Mouse (Mus musculus) intestine, postnatal 0 days (tissue): ENCODE measurements around the gene Uggt2. TPM values are rescaled to one million over a fixed set of nuclear protein-coding genes. Genes with fewer than 3 reads are reported as not detected.

Experiments
- ATAC-seq: fragments of 200-750 bp; cut with Nextera tagmentation; 2 replicates; pipeline ENCODE4 v1.8.0; 2017; ENCODE audit warnings: mild to moderate bottlenecking, moderate TSS enrichment, moderate library complexity
- H3K27ac ChIP-seq: fragments of 300-500 bp; sonication (generic); 2 replicates; pipeline ENCODE4 v1.5.1; 2014; ENCODE audit warnings: mild to moderate bottlenecking, low read depth, low read length, moderate library complexity
- H3K27me3 ChIP-seq: fragments of 300-500 bp; sonication (generic); replicated peaks from 2 replicates; pipeline ENCODE4 v1.6.1; 2014; ENCODE audit warnings: low read length, mixed read lengths; ENCODE audit not compliant: control insufficient read depth, insufficient read depth
- H3K36me3 ChIP-seq: fragments of 300-500 bp; sonication (generic); 2 replicates; pipeline ENCODE4 v1.6.1; 2014; ENCODE audit warnings: mild to moderate bottlenecking, moderate library complexity; ENCODE audit not compliant: control insufficient read depth, insufficient read depth
- H3K4me1 ChIP-seq: fragments of 300-500 bp; sonication (generic); replicated peaks from 2 replicates; pipeline ENCODE4 v1.6.1; 2014; ENCODE audit warnings: antibody characterized with exemption, low read length, mixed read lengths; ENCODE audit not compliant: control insufficient read depth, insufficient read depth
- H3K4me2 ChIP-seq: fragments of 300-500 bp; sonication (generic); replicated peaks from 2 replicates; pipeline ENCODE4 v1.6.1; 2014; ENCODE audit warnings: low read depth, mild to moderate bottlenecking, moderate library complexity
- H3K4me3 ChIP-seq: fragments of 300-500 bp; sonication (generic); 2 replicates; pipeline ENCODE4 v1.5.1; 2014; ENCODE audit warnings: low read depth, low read length
- H3K9ac ChIP-seq: fragments of 300-500 bp; sonication (generic); 2 replicates; pipeline ENCODE4 v1.6.1; 2014; ENCODE audit warnings: mild to moderate bottlenecking, low read depth, low read length
- H3K9me3 ChIP-seq: fragments of 300-500 bp; sonication (generic); 2 replicates; pipeline ENCODE4 v1.6.1; 2016; ENCODE audit warnings: mixed run types; ENCODE audit not compliant: control insufficient read depth
- CTCF ChIP-seq: sonication (generic); IDR thresholded peaks from 2 replicates; pipeline ENCODE4 v1.5.1; 2016; ENCODE audit warnings: low read depth, mild to moderate bottlenecking, control low read depth, antibody characterized with exemption, moderate library complexity
- WGBS: fragments of 180-500 bp; shearing (Covaris S2); extraction: QIAGEN DNeasy Blood & Tissue Kit; methylation state at CpG from one replicate; pipeline ENCODE4 v1.1.7; 2014; 5-methylcytosine and 5-hydroxymethylcytosine counted together
- polyA plus RNA-seq: library from polyadenylated mRNA; unstranded; fragments of >200 nt; fragmentation: Nextera tagmentation; extraction: Ambion mirVana; gene quantifications from 2 replicates; pipeline ENCODE4 v1.2.1, GENCODE M21; 2015

The Uggt2 gene
- polyA plus RNA-seq: 1.6 and 2.1 TPM in 2 replicates

GRCm38 (mm10) chr14:119098851-119099569 is at the start of gene Uggt2:
Gene Uggt2, minus strand, starts transcription at chr14:119099430.
- peak within 1 kb of the TSS; percentile 65 for H3K4me3 ChIP-seq
- peak; percentile 79 for TF ChIP-seq CTCF
- no peaks in the 10 kb centered on the region for H3K27me3 ChIP-seq
- H3K4me2 ChIP-seq: peak within 1 kb of the TSS; percentile 97
- under 1% methylated on average over 69 of the region's 72 CpGs for WGBS
- no peaks in the 10 kb centered on the region for H3K36me3 ChIP-seq
- no peaks in the 10 kb centered on the region for H3K4me1 ChIP-seq
- H3K27ac ChIP-seq: no peak within 1 kb of the TSS
- no peaks in the 10 kb centered on the region for H3K9me3 ChIP-seq
- ATAC-seq: peak; percentile 85
- H3K9ac ChIP-seq: peak within 1 kb of the TSS; percentile 51

- no peak overlapping the region for H3K9ac ChIP-seq
- no peaks in the 10 kb centered on the region for H3K9me3 ChIP-seq
- peaks cover 43% of the 10 kb centered on the region for H3K27me3 ChIP-seq
- no peaks in the 10 kb centered on the region for H3K36me3 ChIP-seq
- TF ChIP-seq CTCF: no peak
- 48% methylated on average over 9 of the region's 9 CpGs for WGBS
- H3K4me2 ChIP-seq: peak overlapping the region; percentile 97
- no peak for ATAC-seq
- H3K27ac ChIP-seq: no peak overlapping the region
- H3K4me1 ChIP-seq: 0 out of 2 replicates have a peak, but pooled peaks cover 5% of the 10 kb centered on the region
- no peak overlapping the region; the same call in 1 of the 2 replicates for H3K4me3 ChIP-seq
Measured at GRCm38 (mm10) chr14:119139381-119139950, 40.2 kb upstream of the Uggt2 start.

GRCm38 (mm10) chr14:119138786-119139100 is 39.5 kb upstream of the Uggt2 start:
- H3K9ac ChIP-seq: no peak overlapping the region
- H3K4me3 ChIP-seq: peak overlapping the region; percentile 64
- H3K4me1 ChIP-seq: 0 out of 2 replicates have a peak, but pooled peaks cover 5% of the 10 kb centered on the region
- WGBS: under 1% methylated on average over 20 of the region's 20 CpGs
- peaks cover 43% of the 10 kb centered on the region for H3K27me3 ChIP-seq
- no peak for ATAC-seq
- no peak overlapping the region for H3K27ac ChIP-seq
- H3K36me3 ChIP-seq: no peaks in the 10 kb centered on the region
- H3K9me3 ChIP-seq: no peaks in the 10 kb centered on the region
- H3K4me2 ChIP-seq: peak overlapping the region; percentile 97
- TF ChIP-seq CTCF: no peak

GRCm38 (mm10) chr14:119137906-119138785 is 38.9 kb upstream of the Uggt2 start, which contains the start of gene Hs6st3:
Gene Hs6st3, plus strand, starts transcription at chr14:119138341.
- WGBS: under 1% methylated on average over 82 of the region's 100 CpGs
- no peak within 1 kb of the TSS for H3K9ac ChIP-seq
- H3K36me3 ChIP-seq: no peaks in the 10 kb centered on the region
- H3K4me2 ChIP-seq: peak within 1 kb of the TSS; percentile 97
- no peak within 1 kb of the TSS for H3K27ac ChIP-seq
- H3K4me3 ChIP-seq: peak within 1 kb of the TSS; percentile 64
- TF ChIP-seq CTCF: no peak
- no peaks in the 10 kb centered on the region for H3K9me3 ChIP-seq
- H3K27me3 ChIP-seq: peaks cover 43% of the 10 kb centered on the region
- 0 out of 2 replicates have a peak, but pooled peaks cover 5% of the 10 kb centered on the region for H3K4me1 ChIP-seq
- ATAC-seq: peak; percentile 28; the same call in 1 of the 2 replicates

- H3K27ac ChIP-seq: no peak overlapping the region
- H3K9ac ChIP-seq: no peak overlapping the region
- 0 out of 2 replicates have a peak, but pooled peaks cover 5% of the 10 kb centered on the region for H3K4me1 ChIP-seq
- H3K9me3 ChIP-seq: no peaks in the 10 kb centered on the region
- peak; percentile 64 for ATAC-seq
- no peaks in the 10 kb centered on the region for H3K36me3 ChIP-seq
- peak; percentile 56 for TF ChIP-seq CTCF
- WGBS: under 1% methylated on average over 38 of the region's 38 CpGs
- peaks cover 43% of the 10 kb centered on the region for H3K27me3 ChIP-seq
- peak overlapping the region; percentile 64 for H3K4me3 ChIP-seq
- peak overlapping the region; percentile 97 for H3K4me2 ChIP-seq
Measured at GRCm38 (mm10) chr14:119137512-119137905, 38.3 kb upstream of the Uggt2 start.

- no peak overlapping the region for H3K27ac ChIP-seq
- no peak overlapping the region for H3K4me2 ChIP-seq
- no peak overlapping the region for H3K4me3 ChIP-seq
- no peaks in the 10 kb centered on the region for H3K36me3 ChIP-seq
- no peak for ATAC-seq
- H3K4me1 ChIP-seq: no peaks in the 10 kb centered on the region
- TF ChIP-seq CTCF: no peak
- no peak overlapping the region for H3K9ac ChIP-seq
- no peaks in the 10 kb centered on the region for H3K9me3 ChIP-seq
- H3K27me3 ChIP-seq: no peaks in the 10 kb centered on the region
- 88% methylated on average over 2 of the region's 2 CpGs for whole genome bisulfite sequencing
Measured at GRCm38 (mm10) chr14:119127330-119127729, 28.1 kb upstream of the Uggt2 start.
